Mouse (Mus musculus): ENCODE measurements around the gene Myh3. TPM values are rescaled to one million over a fixed set of nuclear protein-coding genes. Genes with fewer than 3 reads are reported as not detected.

Myh3 gene
- polyA plus RNA-seq, 1 experiment: not detected

- Histone ChIP-seq H3K27ac (ENCODE audit: control insufficient read depth, insufficient read depth, low read depth, low read length, poor library complexity) (no peak overlapping the region), H3K4me1 (ENCODE audit: control insufficient read depth, insufficient read depth, low read length) (no peaks in the 10 kb centered on the region), H3K4me3 (replicated peaks; ENCODE audit: control insufficient read depth, low read depth, low read length) (no peak overlapping the region)
- TF ChIP-seq POLR2A (IDR thresholded peaks at IDR 0.05; ENCODE audit: borderline replicate concordance, control insufficient read depth, low read depth, low read length) (no peak), CTCF (IDR thresholded peaks at IDR 0.05; ENCODE audit: control insufficient read depth, insufficient read depth, low read length) (no peak)
- 81% methylated on average over 2 of the region's 2 CpGs for WGBS
Measured at GRCm38 (mm10) chr11:67061311-67061710, 16.8 kb upstream of the Myh3 start.

- H3K4me3 ChIP-seq (replicated peaks; ENCODE audit: control insufficient read depth, low read depth, low read length): no peak overlapping the region
- no peak for TF ChIP-seq CTCF (IDR thresholded peaks at IDR 0.05; ENCODE audit: control insufficient read depth, insufficient read depth, low read length)
- TF ChIP-seq POLR2A (IDR thresholded peaks at IDR 0.05; ENCODE audit: borderline replicate concordance, control insufficient read depth, low read depth, low read length): no peak
- WGBS: 83% methylated on average over 3 of the region's 3 CpGs
- H3K4me1 ChIP-seq (ENCODE audit: control insufficient read depth, insufficient read depth, low read length): no peaks in the 10 kb centered on the region
- H3K27ac ChIP-seq (ENCODE audit: control insufficient read depth, insufficient read depth, low read depth, low read length, poor library complexity): no peak overlapping the region
Measured at GRCm38 (mm10) chr11:67062726-67063125, 15.4 kb upstream of the Myh3 start.

GRCm38 (mm10) chr11:67067741-67068140 lies 10.4 kb upstream of the Myh3 start:
- 89% methylated on average over 3 of the region's 3 CpGs for WGBS
- no peaks in the 10 kb centered on the region; the same call in 1 of the 2 replicates for H3K4me1 ChIP-seq (ENCODE audit: control insufficient read depth, insufficient read depth, low read length)
- TF ChIP-seq CTCF (IDR thresholded peaks at IDR 0.05; ENCODE audit: control insufficient read depth, insufficient read depth, low read length) (no peak), POLR2A (IDR thresholded peaks at IDR 0.05; ENCODE audit: borderline replicate concordance, control insufficient read depth, low read depth, low read length) (no peak)
- H3K27ac ChIP-seq (ENCODE audit: control insufficient read depth, insufficient read depth, low read depth, low read length, poor library complexity): no peak overlapping the region
- H3K4me3 ChIP-seq (replicated peaks; ENCODE audit: control insufficient read depth, low read depth, low read length): no peak overlapping the region

GRCm38 (mm10) chr11:67072615-67073130 lies 5.4 kb upstream of the Myh3 start:
- TF ChIP-seq CTCF (IDR thresholded peaks at IDR 0.05; ENCODE audit: control insufficient read depth, insufficient read depth, low read length): no peak
- no peak for TF ChIP-seq POLR2A (IDR thresholded peaks at IDR 0.05; ENCODE audit: borderline replicate concordance, control insufficient read depth, low read depth, low read length)
- Histone ChIP-seq H3K4me1 (ENCODE audit: control insufficient read depth, insufficient read depth, low read length) (no peaks in the 10 kb centered on the region; the same call in 1 of the 2 replicates), H3K27ac (ENCODE audit: control insufficient read depth, insufficient read depth, low read depth, low read length, poor library complexity) (no peak overlapping the region), H3K4me3 (replicated peaks; ENCODE audit: control insufficient read depth, low read depth, low read length) (no peak overlapping the region)
- WGBS: 65% methylated on average over 15 of the region's 15 CpGs

GRCm38 (mm10) chr11:67075036-67075435 lies 3.1 kb upstream of the Myh3 start:
- Histone ChIP-seq H3K4me3 (replicated peaks; ENCODE audit: control insufficient read depth, low read depth, low read length) (no peak overlapping the region), H3K4me1 (ENCODE audit: control insufficient read depth, insufficient read depth, low read length) (no peaks in the 10 kb centered on the region; the same call in 1 of the 2 replicates), H3K27ac (ENCODE audit: control insufficient read depth, insufficient read depth, low read depth, low read length, poor library complexity) (no peak overlapping the region)
- WGBS: 78% methylated on average over 3 of the region's 3 CpGs
- TF ChIP-seq POLR2A (IDR thresholded peaks at IDR 0.05; ENCODE audit: borderline replicate concordance, control insufficient read depth, low read depth, low read length) (no peak), CTCF (IDR thresholded peaks at IDR 0.05; ENCODE audit: control insufficient read depth, insufficient read depth, low read length) (no peak)

GRCm38 (mm10) chr11:67076781-67077180 lies 1.3 kb upstream of the Myh3 start:
- no peaks in the 10 kb centered on the region; the same call in 1 of the 2 replicates for H3K4me1 ChIP-seq (ENCODE audit: control insufficient read depth, insufficient read depth, low read length)
- H3K27ac ChIP-seq (ENCODE audit: control insufficient read depth, insufficient read depth, low read depth, low read length, poor library complexity): no peak overlapping the region
- no peak for TF ChIP-seq POLR2A (IDR thresholded peaks at IDR 0.05; ENCODE audit: borderline replicate concordance, control insufficient read depth, low read depth, low read length)
- 66% methylated on average over 5 of the region's 5 CpGs for WGBS
- H3K4me3 ChIP-seq (replicated peaks; ENCODE audit: control insufficient read depth, low read depth, low read length): no peak overlapping the region

GRCm38 (mm10) chr11:67077435-67077834 lies 665 bp upstream of the Myh3 start:
- TF ChIP-seq POLR2A (IDR thresholded peaks at IDR 0.05; ENCODE audit: borderline replicate concordance, control insufficient read depth, low read depth, low read length) (no peak), CTCF (IDR thresholded peaks at IDR 0.05; ENCODE audit: control insufficient read depth, insufficient read depth, low read length) (no peak)
- WGBS: 42% methylated on average over 3 of the region's 3 CpGs
- H3K4me3 ChIP-seq (replicated peaks; ENCODE audit: control insufficient read depth, low read depth, low read length): no peak overlapping the region
- no peaks in the 10 kb centered on the region; the same call in 1 of the 2 replicates for H3K4me1 ChIP-seq (ENCODE audit: control insufficient read depth, insufficient read depth, low read length)
- no peak overlapping the region for H3K27ac ChIP-seq (ENCODE audit: control insufficient read depth, insufficient read depth, low read depth, low read length, poor library complexity)

- WGBS: 87% methylated on average over 6 of the region's 6 CpGs
- Histone ChIP-seq H3K27ac (ENCODE audit: control insufficient read depth, insufficient read depth, low read depth, low read length, poor library complexity) (no peak overlapping the region), H3K4me3 (replicated peaks; ENCODE audit: control insufficient read depth, low read depth, low read length) (no peak overlapping the region), H3K4me1 (ENCODE audit: control insufficient read depth, insufficient read depth, low read length) (no peaks in the 10 kb centered on the region)
- TF ChIP-seq CTCF (IDR thresholded peaks at IDR 0.05; ENCODE audit: control insufficient read depth, insufficient read depth, low read length) (no peak), POLR2A (IDR thresholded peaks at IDR 0.05; ENCODE audit: borderline replicate concordance, control insufficient read depth, low read depth, low read length) (no peak)
Measured at GRCm38 (mm10) chr11:67078888-67079287, 788 bp downstream of the Myh3 start.

GRCm38 (mm10) chr11:67079740-67080139 lies 1.6 kb downstream of the Myh3 start:
- Histone ChIP-seq H3K27ac (ENCODE audit: control insufficient read depth, insufficient read depth, low read depth, low read length, poor library complexity) (no peak overlapping the region), H3K4me3 (replicated peaks; ENCODE audit: control insufficient read depth, low read depth, low read length) (no peak overlapping the region), H3K4me1 (ENCODE audit: control insufficient read depth, insufficient read depth, low read length) (no peaks in the 10 kb centered on the region)
- 77% methylated on average over 11 of the region's 11 CpGs for WGBS
- TF ChIP-seq CTCF (IDR thresholded peaks at IDR 0.05; ENCODE audit: control insufficient read depth, insufficient read depth, low read length): no peak
- no peak for TF ChIP-seq POLR2A (IDR thresholded peaks at IDR 0.05; ENCODE audit: borderline replicate concordance, control insufficient read depth, low read depth, low read length)
